Mouse (Mus musculus) embryonic fibroblast, embryonic 13.5 days (primary cell): ENCODE measurements around the gene Thap7.

Source experiments
- CTCF ChIP-seq: IDR thresholded peaks from 2 replicates; pipeline ENCODE4 v1.5.1; 2011; ENCODE audit warnings: mild to moderate bottlenecking, control low read depth, low read length, moderate library complexity, borderline replicate concordance; ENCODE audit not compliant: insufficient read depth
- POLR2A ChIP-seq: IDR thresholded peaks from 2 replicates; pipeline ENCODE4 v1.6.1; 2011; ENCODE audit warnings: low read depth, mild to moderate bottlenecking, control low read depth, low read length, moderate library complexity

- no peak for TF ChIP-seq POLR2A
- TF ChIP-seq CTCF, result no peak
These were observed 6.8 kb downstream of the Thap7 start for GRCm38 (mm10) chr16:17524156-17524555.
